Mouse (Mus musculus): ENCODE results near the gene Abcb6.

Abcb6 gene

GRCm38 (mm10) chr1:75180105-75180590, at the start of gene Abcb6:
Gene Abcb6, minus strand, starts transcription at chr1:75180392.
- DNase-seq, result peak; percentile 97

GRCm38 (mm10) chr1:75229158-75229557, 49.0 kb upstream of the Abcb6 start:
- no peak for DNase-seq

- no peak for DNase-seq
Measured at GRCm38 (mm10) chr1:75227653-75228052, 47.5 kb upstream of the Abcb6 start.

- DNase-seq, result no peak
Measured at GRCm38 (mm10) chr1:75226138-75226537, 45.9 kb upstream of the Abcb6 start.

- DNase-seq, result no peak
Measured at GRCm38 (mm10) chr1:75225473-75225872, 45.3 kb upstream of the Abcb6 start.

- no peak for DNase-seq
Measured at GRCm38 (mm10) chr1:75223532-75223931, 43.3 kb upstream of the Abcb6 start.

- no peak for DNase-seq
Measured at GRCm38 (mm10) chr1:75222926-75223325, 42.7 kb upstream of the Abcb6 start.

- DNase-seq, result no peak
Measured at GRCm38 (mm10) chr1:75221538-75221937, 41.3 kb upstream of the Abcb6 start.

- peak; percentile 47 for DNase-seq
Measured at GRCm38 (mm10) chr1:75219531-75219930, 39.3 kb upstream of the Abcb6 start, which contains the start of gene Tuba4a. Gene Tuba4a, minus strand, starts transcription at chr1:75219865.

GRCm38 (mm10) chr1:75219078-75219477, 38.9 kb upstream of the Abcb6 start:
- DNase-seq, result peak; percentile 77

GRCm38 (mm10) chr1:75218227-75219001, 38.2 kb upstream of the Abcb6 start:
- peak; percentile 45 for DNase-seq

GRCm38 (mm10) chr1:75217893-75218226, 37.7 kb upstream of the Abcb6 start:
- no peak for DNase-seq

- peak; percentile 35 for DNase-seq
Measured at GRCm38 (mm10) chr1:75216797-75217585, 36.8 kb upstream of the Abcb6 start.

- DNase-seq, result no peak
Measured at GRCm38 (mm10) chr1:75215785-75216184, 35.6 kb upstream of the Abcb6 start.

GRCm38 (mm10) chr1:75214886-75215285, 34.7 kb upstream of the Abcb6 start:
- DNase-seq, result no peak

- no peak for DNase-seq
Measured at GRCm38 (mm10) chr1:75214442-75214841, 34.2 kb upstream of the Abcb6 start.

- no peak for DNase-seq
Measured at GRCm38 (mm10) chr1:75213096-75213495, 32.9 kb upstream of the Abcb6 start.

- DNase-seq, result no peak
Measured at GRCm38 (mm10) chr1:75212542-75212941, 32.4 kb upstream of the Abcb6 start.

- no peak for DNase-seq
Measured at GRCm38 (mm10) chr1:75211141-75211708, 31.0 kb upstream of the Abcb6 start.

- DNase-seq, result peak; percentile 97
Measured at GRCm38 (mm10) chr1:75210136-75211087, 30.2 kb upstream of the Abcb6 start, which contains the start of the genes Glb1l and Stk16. Gene Glb1l, minus strand, starts transcription at chr1:75210813. Gene Stk16, plus strand, starts transcription at chr1:75210838.

- DNase-seq, result no peak
Measured at GRCm38 (mm10) chr1:75208967-75209678, 28.9 kb upstream of the Abcb6 start.

GRCm38 (mm10) chr1:75201236-75201635, 21.0 kb upstream of the Abcb6 start:
- no peak for DNase-seq
